Mouse (Mus musculus) forebrain, postnatal 0 days (tissue): ENCODE results near the gene Bicd2. TPM values are rescaled to one million over a fixed set of nuclear protein-coding genes. Genes with fewer than 3 reads are reported as not detected.

Experiments used
- ATAC-seq: fragments of 200-750 bp; cut with Nextera tagmentation; 2 replicates; pipeline ENCODE4 v1.8.0; 2017; ENCODE audit warnings: mild to moderate bottlenecking, moderate library complexity
- DNase-seq: peaks from one replicate; pipeline ENCODE4 v3.0.0-alpha.2; 2015
- H3K27ac ChIP-seq: fragments of 300-500 bp; sonication (generic); 2 replicates; pipeline ENCODE4 v1.5.1; 2014; ENCODE audit warnings: low read depth, mild to moderate bottlenecking, antibody characterized with exemption, low read length, moderate library complexity, mixed read lengths
- H3K27me3 ChIP-seq: fragments of 300-500 bp; sonication (generic); 2 replicates; pipeline ENCODE4 v1.6.1; 2014; ENCODE audit warnings: mild to moderate bottlenecking, low read length, mixed read lengths; ENCODE audit not compliant: insufficient read depth
- H3K36me3 ChIP-seq: fragments of 300-500 bp; sonication (generic); 2 replicates; pipeline ENCODE4 v1.6.1; 2014; ENCODE audit warnings: mild to moderate bottlenecking, moderate library complexity; ENCODE audit not compliant: insufficient read depth
- H3K4me1 ChIP-seq: fragments of 300-500 bp; sonication (generic); 2 replicates; pipeline ENCODE4 v1.6.1; 2014; ENCODE audit warnings: antibody characterized with exemption; ENCODE audit not compliant: insufficient read depth
- H3K4me2 ChIP-seq: fragments of 300-500 bp; sonication (generic); 2 replicates; pipeline ENCODE4 v1.6.1; 2014; ENCODE audit warnings: low read depth, mild to moderate bottlenecking, moderate library complexity
- H3K4me3 ChIP-seq: fragments of 300-500 bp; sonication (generic); 2 replicates; pipeline ENCODE4 v1.5.1; 2014; ENCODE audit warnings: low read depth, low read length, mixed read lengths
- H3K9ac ChIP-seq: fragments of 300-500 bp; sonication (generic); 2 replicates; pipeline ENCODE4 v1.6.1; 2014; ENCODE audit warnings: mild to moderate bottlenecking
- H3K9me3 ChIP-seq: fragments of 300-500 bp; sonication (generic); 2 replicates; pipeline ENCODE4 v1.6.1; 2016; ENCODE audit warnings: low read length
- CTCF ChIP-seq: sonication (generic); IDR thresholded peaks from 2 replicates; pipeline ENCODE4 v1.5.1; 2016; ENCODE audit warnings: antibody characterized with exemption, control low read depth, low read depth
- WGBS: fragments of 180-500 bp; shearing (Covaris S2); extraction: QIAGEN DNeasy Blood & Tissue Kit; methylation state at CpG from one replicate; pipeline ENCODE4 v1.1.7; 2014; 5-methylcytosine and 5-hydroxymethylcytosine counted together
- polyA plus RNA-seq: library from polyadenylated mRNA; unstranded; fragments of >200 nt; fragmentation: Nextera tagmentation; extraction: Ambion mirVana; gene quantifications from 2 replicates; pipeline ENCODE4 v1.2.1, GENCODE M21; 2015
- total RNA-seq: library from RNA; depleted of rRNA; stranded (reverse); fragments of >200 nt; gene quantifications from 2 replicates; pipeline ENCODE4 v1.2.3, GENCODE M21; 2014

Bicd2 gene
- total and polyA plus RNA-seq, 2 experiments from 2014 or later: 23.7 to 50.9 TPM

- no peaks in the 10 kb centered on the region for H3K9me3 ChIP-seq
- 63% methylated on average over 6 of the region's 6 CpGs for WGBS
- H3K4me2 ChIP-seq: peak overlapping the region; percentile 64
Observed at GRCm38 (mm10) chr13:49317508-49317907, 23.9 kb upstream of the Bicd2 start.

GRCm38 (mm10) chr13:49317914-49318313 is 23.5 kb upstream of the Bicd2 start:
- peaks cover 21% of the 10 kb centered on the region for H3K4me1 ChIP-seq
- ATAC-seq: no peak
- H3K9ac ChIP-seq: no peak overlapping the region
- WGBS: 83% methylated on average over 7 of the region's 7 CpGs
- no peak overlapping the region for H3K4me3 ChIP-seq
- no peak overlapping the region for H3K27ac ChIP-seq
- H3K36me3 ChIP-seq: peaks cover 7% of the 10 kb centered on the region
- H3K4me2 ChIP-seq: peak overlapping the region; percentile 64
- no peaks in the 10 kb centered on the region for H3K9me3 ChIP-seq
- no peaks in the 10 kb centered on the region for H3K27me3 ChIP-seq
- no peak for TF ChIP-seq CTCF
- DNase-seq: no peak

More at GRCm38 (mm10) chr13:49317508-49317907, 23.9 kb upstream of the Bicd2 start:
- Histone ChIP-seq H3K27me3 (no peaks in the 10 kb centered on the region), H3K36me3 (peaks cover 7% of the 10 kb centered on the region), H3K4me1 (peaks cover 21% of the 10 kb centered on the region), H3K9ac (no peak overlapping the region), H3K27ac (peak overlapping the region; percentile 54; the same call in 1 of the 2 replicates), H3K4me3 (no peak overlapping the region)
- ATAC-seq (no peak), DNase-seq (no peak)
- TF ChIP-seq CTCF: no peak

GRCm38 (mm10) chr13:49320040-49320439 is 21.3 kb upstream of the Bicd2 start, which contains the start of gene Fgd3:
Gene Fgd3, minus strand, starts transcription at chr13:49320311.
- Histone ChIP-seq H3K36me3 (peaks cover 2% of the 10 kb centered on the region), H3K9me3 (no peaks in the 10 kb centered on the region), H3K4me1 (peaks cover 21% of the 10 kb centered on the region), H3K4me3 (peak within 1 kb of the TSS; percentile 44), H3K27ac (peak within 1 kb of the TSS; percentile 41), H3K4me2 (peak within 1 kb of the TSS; percentile 64), H3K27me3 (no peaks in the 10 kb centered on the region), H3K9ac (peak within 1 kb of the TSS; percentile 59)
- 4% methylated on average over 10 of the region's 10 CpGs for WGBS
- peak; percentile 86 for DNase-seq
- ATAC-seq: peak; percentile 96
- no peak for TF ChIP-seq CTCF

- Histone ChIP-seq H3K4me2 (peak overlapping the region; percentile 64), H3K27me3 (no peaks in the 10 kb centered on the region), H3K9me3 (no peaks in the 10 kb centered on the region), H3K36me3 (no peaks in the 10 kb centered on the region; the same call in 1 of the 2 replicates), H3K4me3 (peak overlapping the region; percentile 44), H3K27ac (peak overlapping the region; percentile 41), H3K4me1 (peaks cover 21% of the 10 kb centered on the region), H3K9ac (peak overlapping the region; percentile 59)
- no peak for TF ChIP-seq CTCF
- WGBS: 45% methylated on average over 1 of the region's 1 CpGs
- ATAC-seq (peak; percentile 25), DNase-seq (no peak)
Observed at GRCm38 (mm10) chr13:49320514-49320913, 20.9 kb upstream of the Bicd2 start.

- no peak for TF ChIP-seq CTCF
- Histone ChIP-seq H3K9me3 (no peaks in the 10 kb centered on the region), H3K27ac (no peak overlapping the region), H3K9ac (no peak overlapping the region), H3K4me1 (peaks cover 21% of the 10 kb centered on the region), H3K4me2 (no peak overlapping the region), H3K36me3 (no peaks in the 10 kb centered on the region), H3K27me3 (no peaks in the 10 kb centered on the region), H3K4me3 (no peak overlapping the region)
- DNase-seq (no peak), ATAC-seq (no peak)
- WGBS: 75% methylated on average over 3 of the region's 3 CpGs
Observed at GRCm38 (mm10) chr13:49321452-49321851, 19.9 kb upstream of the Bicd2 start.

- DNase-seq: no peak
- no peak for TF ChIP-seq CTCF
- no peaks in the 10 kb centered on the region for H3K9me3 ChIP-seq
- H3K4me2 ChIP-seq: no peak overlapping the region
- peaks cover 21% of the 10 kb centered on the region for H3K4me1 ChIP-seq
- no peaks in the 10 kb centered on the region for H3K27me3 ChIP-seq
- WGBS: 80% methylated on average over 5 of the region's 5 CpGs
- H3K36me3 ChIP-seq: no peaks in the 10 kb centered on the region
- no peak overlapping the region for H3K9ac ChIP-seq
- no peak for ATAC-seq
- no peak overlapping the region for H3K27ac ChIP-seq
- no peak overlapping the region for H3K4me3 ChIP-seq
Observed at GRCm38 (mm10) chr13:49322169-49322568, 19.2 kb upstream of the Bicd2 start.

GRCm38 (mm10) chr13:49322739-49323138 is 18.6 kb upstream of the Bicd2 start:
- Histone ChIP-seq H3K4me3 (no peak overlapping the region), H3K36me3 (no peaks in the 10 kb centered on the region), H3K9ac (no peak overlapping the region), H3K27ac (no peak overlapping the region), H3K9me3 (no peaks in the 10 kb centered on the region), H3K27me3 (no peaks in the 10 kb centered on the region), H3K4me1 (peaks cover 21% of the 10 kb centered on the region), H3K4me2 (no peak overlapping the region)
- 93% methylated on average over 5 of the region's 5 CpGs for WGBS
- no peak for DNase-seq
- ATAC-seq: no peak
- no peak for TF ChIP-seq CTCF

- ATAC-seq: no peak
- TF ChIP-seq CTCF: no peak
- H3K9ac ChIP-seq: no peak overlapping the region
- H3K4me3 ChIP-seq: no peak overlapping the region
- H3K4me2 ChIP-seq: no peak overlapping the region
- no peaks in the 10 kb centered on the region for H3K27me3 ChIP-seq
- no peaks in the 10 kb centered on the region for H3K36me3 ChIP-seq
- 91% methylated on average over 5 of the region's 5 CpGs for WGBS
- peaks cover 9% of the 10 kb centered on the region for H3K4me1 ChIP-seq
- no peaks in the 10 kb centered on the region for H3K9me3 ChIP-seq
- no peak for DNase-seq
- H3K27ac ChIP-seq: no peak overlapping the region
Observed at GRCm38 (mm10) chr13:49324871-49325270, 16.5 kb upstream of the Bicd2 start.
